Mouse (Mus musculus) midbrain, embryonic 12.5 days (tissue): ENCODE measurements around the gene Nicn1. TPM values are rescaled to one million over a fixed set of nuclear protein-coding genes. Genes with fewer than 3 reads are reported as not detected.
A peak's percentile ranks its signal among the peaks of the same experiment; 100 is the strongest.
"Not testable (repeated sequence)": the region's sequence is repeated elsewhere in the genome, so short reads cannot be mapped to it uniquely, and the experiment has no call there.

Experiments used
- ATAC-seq: fragments of 200-750 bp; cut with Nextera tagmentation; 2 replicates; pipeline ENCODE4 v1.8.0; 2017; ENCODE audit warnings: low read depth, moderate TSS enrichment, moderate library complexity; ENCODE audit not compliant: low FRiP score
- H3K27ac ChIP-seq: fragments of 300-500 bp; sonication (generic); replicated peaks from 2 replicates; pipeline ENCODE4 v1.5.1; 2016; ENCODE audit warnings: mild to moderate bottlenecking
- H3K27me3 ChIP-seq: fragments of 300-500 bp; sonication (generic); 2 replicates; pipeline ENCODE4 v1.6.1; 2016; ENCODE audit warnings: mild to moderate bottlenecking
- H3K36me3 ChIP-seq: fragments of 300-500 bp; sonication (generic); 2 replicates; pipeline ENCODE4 v1.6.1; 2016
- H3K4me1 ChIP-seq: fragments of 300-500 bp; sonication (generic); 2 replicates; pipeline ENCODE4 v1.6.1; 2016
- H3K4me2 ChIP-seq: fragments of 300-500 bp; sonication (generic); replicated peaks from 2 replicates; pipeline ENCODE4 v1.6.1; 2016; ENCODE audit warnings: mild to moderate bottlenecking, moderate library complexity
- H3K4me3 ChIP-seq: fragments of 300-500 bp; sonication (generic); 2 replicates; pipeline ENCODE4 v1.5.1; 2016; ENCODE audit warnings: mild to moderate bottlenecking
- H3K9ac ChIP-seq: fragments of 300-500 bp; sonication (generic); replicated peaks from 2 replicates; pipeline ENCODE4 v1.6.1; 2016; ENCODE audit warnings: mild to moderate bottlenecking, moderate library complexity
- H3K9me3 ChIP-seq: fragments of 300-500 bp; sonication (generic); 2 replicates; pipeline ENCODE4 v1.6.1; 2016; ENCODE audit warnings: mild to moderate bottlenecking
- WGBS: fragments of 180-500 bp; shearing (Covaris S2); methylation state at CpG from one replicate; pipeline ENCODE4 v1.1.7; 2016; 5-methylcytosine and 5-hydroxymethylcytosine counted together
- polyA plus RNA-seq: library from polyadenylated mRNA; unstranded; fragments of >200 nt; fragmentation: Nextera tagmentation; extraction: Ambion mirVana; gene quantifications from 2 replicates; pipeline ENCODE4 v1.2.1, GENCODE M21; 2016

The Nicn1 gene
- polyA plus RNA-seq, 1 experiment from 2014 or later = 67.9 TPM

GRCm38 (mm10) chr9:108284410-108284809, 5.8 kb upstream of the Nicn1 start:
- WGBS = 15% methylated on average over 6 of the region's 6 CpGs
- peak; percentile 60 for ATAC-seq
- no peaks in the 10 kb centered on the region for H3K9me3 ChIP-seq

GRCm38 (mm10) chr9:108287526-108288238, 2.5 kb upstream of the Nicn1 start:
- H3K9me3 ChIP-seq, H3K9ac ChIP-seq, H3K27me3 ChIP-seq, H3K27ac ChIP-seq, H3K4me3 ChIP-seq, ATAC-seq, H3K36me3 ChIP-seq, H3K4me2 ChIP-seq, H3K4me1 ChIP-seq: not testable (repeated sequence)
- 91% methylated on average over 4 of the region's 6 CpGs for WGBS

More at GRCm38 (mm10) chr9:108284410-108284809, 5.8 kb upstream of the Nicn1 start:
- Histone ChIP-seq H3K4me1 (no peaks in the 10 kb centered on the region), H3K27ac (no peak overlapping the region), H3K4me2 (no peak overlapping the region), H3K9ac (no peak overlapping the region), H3K36me3 (no peaks in the 10 kb centered on the region), H3K4me3 (no peak overlapping the region), H3K27me3 (no peaks in the 10 kb centered on the region)

- peak overlapping the region; percentile 63; the same call in 1 of the 2 replicates for H3K9ac ChIP-seq
- H3K4me1 ChIP-seq = peaks cover 10% of the 10 kb centered on the region
- H3K27ac ChIP-seq = peak overlapping the region; percentile 90
- 63% methylated on average over 2 of the region's 2 CpGs for WGBS
- H3K36me3 ChIP-seq = peaks cover 9% of the 10 kb centered on the region; the same call in 1 of the 2 replicates
- H3K27me3 ChIP-seq = no peaks in the 10 kb centered on the region
- H3K4me3 ChIP-seq = peak overlapping the region; percentile 58
- no peak for ATAC-seq
- H3K9me3 ChIP-seq = no peaks in the 10 kb centered on the region
- H3K4me2 ChIP-seq = peak overlapping the region; percentile 66
Measured at GRCm38 (mm10) chr9:108289347-108289746, 882 bp upstream of the Nicn1 start.

GRCm38 (mm10) chr9:108290773-108291172, 544 bp downstream of the Nicn1 start:
- peak overlapping the region; percentile 66 for H3K4me2 ChIP-seq
- no peaks in the 10 kb centered on the region for H3K27me3 ChIP-seq
- ATAC-seq = peak; percentile 25; the same call in 1 of the 2 replicates
- peak overlapping the region; percentile 52 for H3K9ac ChIP-seq
- peaks cover 11% of the 10 kb centered on the region for H3K4me1 ChIP-seq
- H3K36me3 ChIP-seq = peaks cover 18% of the 10 kb centered on the region; the same call in 1 of the 2 replicates
- peak overlapping the region; percentile 69 for H3K27ac ChIP-seq
- no peaks in the 10 kb centered on the region for H3K9me3 ChIP-seq
- H3K4me3 ChIP-seq = peak overlapping the region; percentile 58
- WGBS = 48% methylated on average over 6 of the region's 6 CpGs

- peak within 1 kb of the TSS; percentile 36 for H3K4me3 ChIP-seq
- no peaks in the 10 kb centered on the region for H3K9me3 ChIP-seq
- peak within 1 kb of the TSS; percentile 51 for H3K9ac ChIP-seq
- H3K4me1 ChIP-seq = peaks cover 21% of the 10 kb centered on the region
- peak within 1 kb of the TSS; percentile 68 for H3K27ac ChIP-seq
- peaks cover 41% of the 10 kb centered on the region for H3K36me3 ChIP-seq
- H3K27me3 ChIP-seq = no peaks in the 10 kb centered on the region
- ATAC-seq = peak; percentile 84
- peak within 1 kb of the TSS; percentile 56 for H3K4me2 ChIP-seq
- WGBS = 20% methylated on average over 18 of the region's 18 CpGs
Measured at GRCm38 (mm10) chr9:108296453-108297355, 6.5 kb downstream of the Nicn1 start, which contains the start of gene Amt. TSS of gene Amt (plus strand) at chr9:108296853.

GRCm38 (mm10) chr9:108301853-108302252, 11.6 kb downstream of the Nicn1 start:
- no peak overlapping the region for H3K9ac ChIP-seq
- no peak overlapping the region for H3K4me3 ChIP-seq
- H3K4me2 ChIP-seq = no peak overlapping the region
- no peaks in the 10 kb centered on the region for H3K27me3 ChIP-seq
- H3K9me3 ChIP-seq = no peaks in the 10 kb centered on the region
- no peak overlapping the region for H3K27ac ChIP-seq
- peaks cover 21% of the 10 kb centered on the region for H3K4me1 ChIP-seq
- 81% methylated on average over 3 of the region's 3 CpGs for WGBS
- no peak for ATAC-seq
- peaks cover 42% of the 10 kb centered on the region for H3K36me3 ChIP-seq

GRCm38 (mm10) chr9:108304716-108305115, 14.5 kb downstream of the Nicn1 start:
- H3K4me3 ChIP-seq = peak overlapping the region; percentile 92
- peak overlapping the region; percentile 100; the same call in 1 of the 2 replicates for H3K27ac ChIP-seq
- H3K9me3 ChIP-seq = no peaks in the 10 kb centered on the region
- H3K9ac ChIP-seq = peak overlapping the region; percentile 75; the same call in 1 of the 2 replicates
- ATAC-seq = no peak
- H3K36me3 ChIP-seq = peaks cover 33% of the 10 kb centered on the region
- no peaks in the 10 kb centered on the region for H3K27me3 ChIP-seq
- WGBS = 83% methylated on average over 4 of the region's 4 CpGs
- peak overlapping the region; percentile 83 for H3K4me2 ChIP-seq
- H3K4me1 ChIP-seq = peaks cover 34% of the 10 kb centered on the region

- WGBS = 8% methylated on average over 1 of the region's 1 CpGs
- H3K4me2 ChIP-seq = peak overlapping the region; percentile 83
- H3K9ac ChIP-seq = peak overlapping the region; percentile 75
- no peaks in the 10 kb centered on the region for H3K9me3 ChIP-seq
- peaks cover 32% of the 10 kb centered on the region for H3K36me3 ChIP-seq
- H3K27me3 ChIP-seq = no peaks in the 10 kb centered on the region
- peaks cover 34% of the 10 kb centered on the region for H3K4me1 ChIP-seq
- peak overlapping the region; percentile 100 for H3K27ac ChIP-seq
- 0 out of 2 replicates have a peak, but pooled peaks have one; percentile 2 for ATAC-seq
- H3K4me3 ChIP-seq = peak overlapping the region; percentile 92
Measured at GRCm38 (mm10) chr9:108305170-108305569, 14.9 kb downstream of the Nicn1 start.

- under 1% methylated on average over 79 of the region's 81 CpGs for WGBS
- H3K4me2 ChIP-seq = peak within 1 kb of the TSS; percentile 83
- peak within 1 kb of the TSS; percentile 100 for H3K27ac ChIP-seq
- peak within 1 kb of the TSS; percentile 98 for H3K9ac ChIP-seq
- ATAC-seq = peak; percentile 95
- no peaks in the 10 kb centered on the region for H3K9me3 ChIP-seq
- no peaks in the 10 kb centered on the region for H3K27me3 ChIP-seq
- peaks cover 25% of the 10 kb centered on the region for H3K36me3 ChIP-seq
- peaks cover 34% of the 10 kb centered on the region for H3K4me1 ChIP-seq
- H3K4me3 ChIP-seq = peak within 1 kb of the TSS; percentile 92
Measured at GRCm38 (mm10) chr9:108305629-108306520, 15.6 kb downstream of the Nicn1 start, which contains the start of the genes Rhoa and Tcta. TSS of gene Rhoa (plus strand) at chr9:108306129. TSS of gene Tcta (minus strand) at chr9:108306160.

- Histone ChIP-seq H3K4me2 (peak overlapping the region; percentile 83), H3K9me3 (no peaks in the 10 kb centered on the region), H3K36me3 (peaks cover 19% of the 10 kb centered on the region), H3K27ac (peak overlapping the region; percentile 100), H3K9ac (peak overlapping the region; percentile 98), H3K27me3 (no peaks in the 10 kb centered on the region), H3K4me1 (peaks cover 34% of the 10 kb centered on the region), H3K4me3 (peak overlapping the region; percentile 92)
- ATAC-seq = peak; percentile 76
- WGBS = under 1% methylated on average over 48 of the region's 51 CpGs
Measured at GRCm38 (mm10) chr9:108306571-108306980, 16.3 kb downstream of the Nicn1 start.
